Mouse (Mus musculus) cerebellum, adult 11-12 months (tissue): ENCODE results near the gene Zfp13.

Experiments used
- DNase-seq: peaks from one replicate; pipeline ENCODE4 v3.0.0; 2022

The Zfp13 gene

GRCm38 (mm10) chr17:23592208-23592925, 6.9 kb downstream of the Zfp13 start:
- DNase-seq: peak; percentile 99

DNA sequence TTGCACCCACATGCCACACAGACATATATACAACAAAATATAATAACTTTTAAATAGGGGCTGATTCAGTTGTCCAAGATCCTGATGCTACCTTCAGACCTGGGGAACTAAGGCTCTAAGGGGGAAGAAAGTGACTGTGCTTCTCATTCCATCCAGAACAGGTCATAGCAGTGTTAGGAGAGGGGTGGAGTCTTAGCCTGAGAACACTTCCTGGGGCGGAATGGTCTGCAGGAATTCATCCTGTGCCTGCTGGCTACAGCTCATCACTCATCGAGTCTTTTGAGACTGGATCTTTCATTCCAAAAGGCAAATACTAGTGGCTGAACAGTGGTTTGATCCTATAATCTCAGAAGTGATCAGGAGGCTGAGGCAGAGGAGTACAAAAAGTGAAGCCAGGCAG, 12.0 kb downstream of the Zfp13 start:
- no peak for DNase-seq

DNA sequence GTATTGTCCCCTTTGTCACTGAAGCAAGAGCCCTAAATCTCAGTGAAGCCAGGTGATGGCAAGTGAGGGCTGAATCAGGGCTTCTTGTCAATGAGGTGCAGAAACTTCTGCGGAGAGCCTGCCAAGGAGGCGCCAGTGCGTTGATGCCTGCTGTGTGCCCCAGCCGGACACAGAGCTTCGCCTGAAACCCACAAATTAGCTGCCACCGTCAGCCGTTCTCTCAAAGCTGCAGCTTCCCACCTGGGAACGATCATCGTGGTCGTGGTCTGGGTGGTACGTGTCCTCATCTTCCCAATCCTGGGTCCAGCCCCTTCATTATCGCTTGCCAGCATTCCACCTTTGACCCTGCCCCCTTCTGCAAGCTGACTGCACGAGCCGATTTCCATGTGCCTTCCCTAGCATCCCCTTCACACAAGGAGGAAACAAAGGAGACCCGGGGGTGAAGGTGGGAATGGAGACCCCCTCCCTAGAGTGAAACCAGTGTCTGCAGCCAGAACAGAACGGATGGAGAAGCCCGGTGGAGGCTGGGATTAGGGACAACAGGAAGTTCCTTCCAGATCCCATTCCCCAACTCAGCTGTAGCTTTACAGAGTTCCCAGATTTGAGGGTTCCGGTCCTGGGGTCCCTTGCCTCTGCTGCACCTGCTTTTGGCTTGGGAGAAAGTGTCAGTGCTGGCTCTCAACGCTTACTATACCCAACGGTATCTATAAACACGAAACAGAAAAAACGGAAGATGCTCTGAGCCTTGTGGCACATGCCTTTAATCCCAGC, 13.4 kb downstream of the Zfp13 start:
- DNase-seq: peak; percentile 73

GRCm38 (mm10) chr17:23584786-23585185, 14.5 kb downstream of the Zfp13 start:
- no peak for DNase-seq

DNA sequence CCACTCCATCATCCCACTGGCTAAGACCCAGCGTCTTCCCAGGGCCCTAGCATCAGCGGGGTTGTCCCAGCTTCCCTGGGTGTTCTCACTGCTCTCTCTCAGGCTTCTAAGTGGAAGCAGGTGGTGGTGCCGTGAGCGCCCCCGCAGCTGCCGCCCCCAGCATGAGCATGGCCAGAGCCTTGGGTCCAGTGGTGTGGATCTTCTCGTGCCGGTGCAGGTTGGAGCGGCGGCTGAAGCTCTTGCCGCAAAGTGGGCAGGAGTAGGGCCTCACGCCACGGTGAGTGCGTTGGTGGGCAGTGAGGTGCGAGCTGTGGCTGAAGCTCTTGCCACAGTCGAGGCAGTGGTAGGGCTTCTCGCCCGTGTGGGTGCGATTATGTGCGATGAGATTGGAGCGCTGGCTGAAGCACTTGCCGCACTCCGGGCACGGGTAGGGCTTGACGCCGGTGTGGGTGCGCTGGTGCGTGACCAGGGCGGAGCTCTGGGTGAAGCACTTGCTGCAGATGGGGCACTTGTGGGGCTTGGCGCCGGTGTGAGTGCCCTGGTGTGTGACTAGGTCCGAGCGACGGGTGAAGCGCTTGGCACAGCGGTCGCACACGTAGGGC, 23.2 kb downstream of the Zfp13 start:
- no peak for DNase-seq

- DNase-seq: no peak
Measured at GRCm38 (mm10) chr17:23574130-23574529, 25.2 kb downstream of the Zfp13 start.

DNA sequence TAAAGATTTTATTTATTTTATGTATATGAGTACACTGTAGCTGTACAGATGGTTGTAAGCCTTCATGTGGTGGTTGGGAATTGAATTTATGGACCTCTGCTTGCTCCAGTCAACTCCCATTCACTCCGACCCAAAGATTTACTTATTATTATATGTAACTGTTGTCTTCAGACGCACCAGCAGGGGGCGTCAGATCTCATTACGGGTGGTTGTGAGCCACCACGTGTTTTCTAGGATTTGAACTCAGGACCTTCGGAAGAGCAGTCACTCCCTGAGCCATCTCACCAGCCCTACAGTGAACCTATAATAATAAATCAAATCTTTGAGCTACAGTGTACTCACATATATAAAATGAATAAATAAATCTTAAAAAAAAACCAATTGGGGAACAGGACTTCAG, 27.2 kb downstream of the Zfp13 start:
- no peak for DNase-seq

DNA sequence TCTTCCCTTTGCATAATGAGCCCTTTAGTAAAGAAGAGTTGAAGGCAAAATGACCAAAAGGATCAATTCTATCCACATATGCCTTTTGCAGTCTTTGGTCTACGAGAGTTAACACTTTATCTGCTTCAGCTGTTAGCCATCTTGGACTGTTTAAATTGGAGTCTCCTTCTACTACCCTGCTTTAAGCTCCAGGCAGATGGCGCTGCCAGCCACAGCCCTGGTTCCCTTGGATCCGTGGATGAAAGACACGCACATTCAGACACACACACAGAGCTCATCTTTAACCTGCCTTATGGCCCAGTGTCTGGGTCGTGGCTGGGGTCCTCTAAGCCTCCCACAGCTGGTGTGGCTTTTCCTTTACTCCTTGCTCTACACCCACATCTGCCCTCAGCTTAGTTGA, 28.2 kb downstream of the Zfp13 start:
- DNase-seq: no peak

- no peak for DNase-seq
Measured at GRCm38 (mm10) chr17:23570017-23570416, 29.3 kb downstream of the Zfp13 start.

- no peak for DNase-seq
Measured at GRCm38 (mm10) chr17:23568370-23568769, 30.9 kb downstream of the Zfp13 start.

GRCm38 (mm10) chr17:23566787-23567186, 32.5 kb downstream of the Zfp13 start:
- DNase-seq: no peak

DNA sequence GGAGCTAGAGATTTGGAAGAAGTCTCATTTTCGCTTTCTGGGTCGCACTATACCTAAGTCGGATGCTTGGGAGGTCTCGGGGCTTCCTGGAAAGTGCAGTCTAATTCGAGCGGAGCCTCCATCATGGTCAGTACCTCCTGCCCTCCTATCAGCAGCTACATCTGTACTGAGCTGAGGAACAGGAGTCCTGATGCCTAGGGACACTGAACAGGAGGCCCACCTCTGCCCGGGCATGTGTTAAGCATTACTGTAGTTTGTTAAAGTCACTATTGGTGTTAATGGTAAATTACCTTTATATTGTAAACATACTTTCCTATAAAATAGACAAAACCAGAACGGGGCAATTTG, 34.9 kb downstream of the Zfp13 start:
- no peak for DNase-seq

- DNase-seq: peak; percentile 97
Measured at GRCm38 (mm10) chr17:23563595-23564367, 35.5 kb downstream of the Zfp13 start, which contains the start of gene Zfp213. Gene Zfp213 (minus strand): TSS chr17:23564238.

DNA sequence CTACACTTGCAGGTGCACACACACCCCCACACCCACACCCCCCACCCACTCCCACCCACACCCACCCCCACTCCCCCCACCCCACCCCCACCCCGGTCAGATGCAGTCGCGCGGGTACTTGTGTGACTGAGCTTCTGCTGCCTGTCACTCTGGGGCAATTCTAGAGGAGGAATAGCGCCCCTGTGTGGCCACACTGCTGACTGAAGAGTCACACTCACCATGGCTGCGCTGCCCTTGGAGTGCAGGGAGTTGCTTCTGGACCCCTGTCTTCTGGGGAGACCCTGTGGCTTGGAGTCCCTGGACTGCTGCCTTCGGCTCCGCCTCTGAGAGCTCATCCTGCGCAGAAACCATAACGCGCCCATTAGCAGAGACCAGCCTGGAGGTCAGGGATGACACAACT, 39.5 kb downstream of the Zfp13 start:
- peak; percentile 47 for DNase-seq

GRCm38 (mm10) chr17:23555243-23555916, 43.9 kb downstream of the Zfp13 start:
- DNase-seq: no peak

DNA sequence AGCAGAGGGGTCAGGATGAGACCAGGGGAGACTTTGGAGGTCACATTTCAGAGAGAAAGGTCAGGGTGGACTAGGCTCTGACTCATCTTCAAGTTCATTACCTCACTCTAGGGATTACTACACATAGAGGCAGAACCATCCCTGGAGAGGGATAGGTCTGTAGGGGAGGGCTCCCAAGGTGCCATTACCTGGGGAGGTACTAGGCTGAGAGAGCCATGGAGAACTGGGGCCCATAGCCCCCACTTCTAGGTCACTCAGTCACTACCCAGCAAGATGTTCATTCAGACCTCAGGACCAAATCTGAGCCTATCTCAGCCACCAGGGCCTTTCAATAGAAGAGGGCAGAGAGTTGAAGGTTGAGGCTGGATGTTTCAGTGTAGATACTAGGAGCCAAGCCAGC, 45.0 kb downstream of the Zfp13 start:
- no peak for DNase-seq

DNA sequence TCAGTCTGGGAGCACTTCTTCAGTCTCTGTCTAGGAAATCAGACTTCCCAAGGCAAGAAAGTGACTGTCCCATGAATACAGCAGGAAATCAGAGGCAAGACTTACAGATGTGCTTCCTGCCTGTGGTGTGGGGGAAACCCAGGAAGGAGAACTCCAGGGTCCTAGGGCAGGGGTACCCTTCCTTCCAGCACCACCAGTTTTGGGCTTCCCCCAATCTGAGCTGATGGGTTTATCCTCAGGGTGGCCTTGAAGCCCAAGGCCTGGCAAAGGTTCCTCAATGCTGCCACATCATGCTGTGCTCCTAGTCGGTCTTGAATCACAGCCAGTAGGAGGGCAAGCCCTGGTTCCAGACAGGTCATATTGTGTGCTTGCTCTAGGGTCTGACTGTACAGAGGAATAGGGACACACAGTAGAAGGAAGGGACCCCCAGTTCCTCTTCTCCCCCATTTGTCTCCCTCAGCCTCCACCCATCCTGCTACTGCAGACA, 45.6 kb downstream of the Zfp13 start:
- peak; percentile 30 for DNase-seq

GRCm38 (mm10) chr17:23552896-23553633, 46.2 kb downstream of the Zfp13 start:
- DNase-seq: peak; percentile 51

DNA sequence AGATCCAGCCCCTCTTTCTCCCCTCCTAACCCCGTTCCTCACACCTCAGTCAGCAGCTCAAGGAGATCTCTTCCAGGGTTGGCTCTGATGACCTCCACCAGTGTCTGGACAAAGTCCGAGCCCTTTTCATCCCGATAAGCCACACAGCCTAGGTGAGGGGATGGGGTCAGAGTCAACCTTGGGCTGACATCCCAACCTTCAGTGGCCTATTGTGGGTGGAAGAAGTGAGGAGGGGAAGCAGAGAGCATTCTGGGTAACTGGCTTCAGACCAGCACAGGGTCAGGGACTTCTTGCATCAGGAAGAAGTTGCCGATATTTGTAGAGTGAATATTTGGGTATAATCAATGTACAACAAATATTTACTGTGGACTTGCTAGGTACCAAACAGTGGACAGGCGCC, 47.3 kb downstream of the Zfp13 start:
- DNase-seq: peak; percentile 54

- peak; percentile 63 for DNase-seq
Measured at GRCm38 (mm10) chr17:23551416-23551815, 47.9 kb downstream of the Zfp13 start.

DNA sequence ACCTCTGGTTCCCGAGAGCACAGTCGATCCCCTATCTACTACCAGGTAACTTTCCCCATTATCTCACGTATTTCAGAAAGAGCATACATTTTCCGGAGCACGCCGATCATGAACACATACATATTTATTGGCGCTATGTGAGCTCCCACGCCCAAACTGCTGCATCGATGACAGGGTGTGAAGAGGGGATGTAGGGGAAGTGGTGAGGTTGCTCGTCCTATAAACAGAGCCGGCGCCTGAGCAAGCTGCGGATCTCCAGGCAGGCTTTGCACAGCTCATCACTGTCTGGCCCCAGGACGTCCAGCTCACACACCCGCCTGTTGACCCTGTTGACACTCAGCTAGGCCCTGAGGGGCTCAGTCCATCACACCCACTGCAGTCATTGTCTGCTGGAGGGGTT, 48.4 kb downstream of the Zfp13 start:
- peak; percentile 59 for DNase-seq
